Mouse (Mus musculus) heart, adult 11 months (tissue): ENCODE measurements around the gene Cacna2d2.
"Not testable (repeated sequence)": the region's sequence is repeated elsewhere in the genome, so short reads cannot be mapped to it uniquely, and the experiment has no call there.

ENCODE experiments used
- DNase-seq: peaks from one replicate; pipeline ENCODE4 v3.0.0; 2022

Gene Cacna2d2

GRCm38 (mm10) chr9:107542721-107543120, 143.3 kb downstream of the Cacna2d2 start:
- peak; percentile 92 for DNase-seq

GRCm38 (mm10) chr9:107543299-107543698, 143.9 kb downstream of the Cacna2d2 start:
- no peak for DNase-seq

- peak; percentile 92 for DNase-seq
Observed at GRCm38 (mm10) chr9:107544196-107544700, 144.8 kb downstream of the Cacna2d2 start.

- DNase-seq, result peak; percentile 92
Observed at GRCm38 (mm10) chr9:107544729-107545128, 145.3 kb downstream of the Cacna2d2 start.

GRCm38 (mm10) chr9:107545199-107545598, 145.8 kb downstream of the Cacna2d2 start:
- DNase-seq, result peak; percentile 95

- DNase-seq, result peak; percentile 96
Observed at GRCm38 (mm10) chr9:107545602-107546001, 146.2 kb downstream of the Cacna2d2 start.

GRCm38 (mm10) chr9:107547026-107547425, 147.6 kb downstream of the Cacna2d2 start, which contains the start of gene Zmynd10:
TSS of gene Zmynd10 (plus strand) at chr9:107547298.
- DNase-seq, result peak; percentile 99

- DNase-seq, result peak; percentile 91
Observed at GRCm38 (mm10) chr9:107547957-107548356, 148.5 kb downstream of the Cacna2d2 start.

- DNase-seq, result peak; percentile 92
Observed at GRCm38 (mm10) chr9:107548820-107549219, 149.4 kb downstream of the Cacna2d2 start.

- DNase-seq, result peak; percentile 94
Observed at GRCm38 (mm10) chr9:107549297-107550074, 150.1 kb downstream of the Cacna2d2 start.

- peak; percentile 96 for DNase-seq
Observed at GRCm38 (mm10) chr9:107550491-107551116, 151.2 kb downstream of the Cacna2d2 start.

GRCm38 (mm10) chr9:107551117-107551889, 151.9 kb downstream of the Cacna2d2 start, which contains the start of gene Rassf1:
TSS of gene Rassf1 (plus strand) at chr9:107551555.
- DNase-seq, result peak; percentile 98

- no peak for DNase-seq
Observed at GRCm38 (mm10) chr9:107551890-107552355, 152.5 kb downstream of the Cacna2d2 start.

- peak; percentile 94 for DNase-seq
Observed at GRCm38 (mm10) chr9:107552690-107553393, 153.4 kb downstream of the Cacna2d2 start.

GRCm38 (mm10) chr9:107553541-107554318, 154.3 kb downstream of the Cacna2d2 start:
- DNase-seq, result peak; percentile 95

- DNase-seq, result peak; percentile 100
Observed at GRCm38 (mm10) chr9:107554319-107554825, 155.0 kb downstream of the Cacna2d2 start.

GRCm38 (mm10) chr9:107555031-107555457, 155.6 kb downstream of the Cacna2d2 start:
- peak; percentile 99 for DNase-seq

GRCm38 (mm10) chr9:107555701-107556100, 156.3 kb downstream of the Cacna2d2 start:
- no peak for DNase-seq

GRCm38 (mm10) chr9:107556346-107556745, 156.9 kb downstream of the Cacna2d2 start:
- DNase-seq, result no peak

GRCm38 (mm10) chr9:107563029-107563581, 163.7 kb downstream of the Cacna2d2 start, which contains the start of gene Tusc2:
TSS of gene Tusc2 (plus strand) at chr9:107563255.
- peak; percentile 100 for DNase-seq

- not testable (repeated sequence) for DNase-seq
Observed at GRCm38 (mm10) chr9:107565556-107565955, 166.1 kb downstream of the Cacna2d2 start.
